Mouse (Mus musculus): ENCODE data around the gene Ercc2. TPM values are rescaled to one million over a fixed set of nuclear protein-coding genes. Genes with fewer than 3 reads are reported as not detected.
A peak's percentile ranks its signal among the peaks of the same experiment; 100 is the strongest.

Gene Ercc2
- polyA plus RNA-seq, 1 experiment from 2014 or later = 5.9 TPM

GRCm38 (mm10) chr7:19357381-19358375 lies 24.1 kb upstream of the Ercc2 start:
- peaks cover 40% of the 10 kb centered on the region for H3K4me1 ChIP-seq (ENCODE audit: control insufficient read depth, low read depth, low read length)
- H3K9ac ChIP-seq (ENCODE audit: low read depth, low read length) = no peak overlapping the region
- H3K27me3 ChIP-seq (ENCODE audit: control insufficient read depth, insufficient read depth, low read depth, low read length) = no peaks in the 10 kb centered on the region
- peak overlapping the region; percentile 100; the same call in 1 of the 2 replicates for H3K4me2 ChIP-seq (ENCODE audit: low read depth, low read length)
- no peak overlapping the region for H3K27ac ChIP-seq (ENCODE audit: low read length)
- H3K4me3 ChIP-seq (ENCODE audit: low read depth, low read length) = no peak overlapping the region
- WGBS (ENCODE audit: insufficient replicate concordance) = 81% methylated on average over 25 of the region's 25 CpGs
- ATAC-seq (ENCODE audit: low read depth) = no peak
- peaks cover 2% of the 10 kb centered on the region; the same call in 1 of the 2 replicates for H3K36me3 ChIP-seq (ENCODE audit: control insufficient read depth, insufficient read depth)
- no peaks in the 10 kb centered on the region for H3K9me3 ChIP-seq (replicated peaks; ENCODE audit: control insufficient read depth, low read length)

GRCm38 (mm10) chr7:19358634-19359033 lies 23.2 kb upstream of the Ercc2 start:
- H3K4me1 ChIP-seq (ENCODE audit: control insufficient read depth, low read depth, low read length) = peaks cover 40% of the 10 kb centered on the region
- peaks cover 2% of the 10 kb centered on the region; the same call in 1 of the 2 replicates for H3K36me3 ChIP-seq (ENCODE audit: control insufficient read depth, insufficient read depth)
- peak overlapping the region; percentile 77 for H3K4me3 ChIP-seq (ENCODE audit: low read depth, low read length)
- no peak overlapping the region for H3K27ac ChIP-seq (ENCODE audit: low read length)
- H3K9ac ChIP-seq (ENCODE audit: low read depth, low read length) = peak overlapping the region; percentile 72
- no peaks in the 10 kb centered on the region for H3K27me3 ChIP-seq (ENCODE audit: control insufficient read depth, insufficient read depth, low read depth, low read length)
- 9% methylated on average over 13 of the region's 13 CpGs for WGBS (ENCODE audit: insufficient replicate concordance)
- no peaks in the 10 kb centered on the region for H3K9me3 ChIP-seq (replicated peaks; ENCODE audit: control insufficient read depth, low read length)
- no peak for ATAC-seq (ENCODE audit: low read depth)
- peak overlapping the region; percentile 100 for H3K4me2 ChIP-seq (ENCODE audit: low read depth, low read length)

- peak within 1 kb of the TSS; percentile 77 for H3K4me3 ChIP-seq (ENCODE audit: low read depth, low read length)
- under 1% methylated on average over 31 of the region's 31 CpGs for WGBS (ENCODE audit: insufficient replicate concordance)
- peaks cover 42% of the 10 kb centered on the region for H3K4me1 ChIP-seq (ENCODE audit: control insufficient read depth, low read depth, low read length)
- peak within 1 kb of the TSS; percentile 70 for H3K27ac ChIP-seq (ENCODE audit: low read length)
- peaks cover 2% of the 10 kb centered on the region; the same call in 1 of the 2 replicates for H3K36me3 ChIP-seq (ENCODE audit: control insufficient read depth, insufficient read depth)
- peak within 1 kb of the TSS; percentile 100 for H3K4me2 ChIP-seq (ENCODE audit: low read depth, low read length)
- H3K9me3 ChIP-seq (replicated peaks; ENCODE audit: control insufficient read depth, low read length) = no peaks in the 10 kb centered on the region
- ATAC-seq (ENCODE audit: low read depth) = peak; percentile 63
- peak within 1 kb of the TSS; percentile 72 for H3K9ac ChIP-seq (ENCODE audit: low read depth, low read length)
- no peaks in the 10 kb centered on the region for H3K27me3 ChIP-seq (ENCODE audit: control insufficient read depth, insufficient read depth, low read depth, low read length)
Observed at GRCm38 (mm10) chr7:19359299-19359891, 22.4 kb upstream of the Ercc2 start, which contains the start of the genes Cd3eap and Ppp1r13l. Cd3eap (minus strand) TSS chr7:19359483. Ppp1r13l (plus strand) TSS chr7:19359749.

- peak overlapping the region; percentile 100 for H3K4me2 ChIP-seq (ENCODE audit: low read depth, low read length)
- peak overlapping the region; percentile 77 for H3K4me3 ChIP-seq (ENCODE audit: low read depth, low read length)
- peak overlapping the region; percentile 72 for H3K9ac ChIP-seq (ENCODE audit: low read depth, low read length)
- under 1% methylated on average over 45 of the region's 45 CpGs for WGBS (ENCODE audit: insufficient replicate concordance)
- peak overlapping the region; percentile 70 for H3K27ac ChIP-seq (ENCODE audit: low read length)
- peaks cover 2% of the 10 kb centered on the region; the same call in 1 of the 2 replicates for H3K36me3 ChIP-seq (ENCODE audit: control insufficient read depth, insufficient read depth)
- no peaks in the 10 kb centered on the region for H3K9me3 ChIP-seq (replicated peaks; ENCODE audit: control insufficient read depth, low read length)
- H3K4me1 ChIP-seq (ENCODE audit: control insufficient read depth, low read depth, low read length) = peaks cover 42% of the 10 kb centered on the region
- peak; percentile 62 for ATAC-seq (ENCODE audit: low read depth)
- no peaks in the 10 kb centered on the region for H3K27me3 ChIP-seq (ENCODE audit: control insufficient read depth, insufficient read depth, low read depth, low read length)
Observed at GRCm38 (mm10) chr7:19359892-19360641, 21.7 kb upstream of the Ercc2 start.

GRCm38 (mm10) chr7:19360944-19361343 lies 20.9 kb upstream of the Ercc2 start:
- WGBS (ENCODE audit: insufficient replicate concordance) = under 1% methylated on average over 27 of the region's 27 CpGs

GRCm38 (mm10) chr7:19361720-19362119 lies 20.1 kb upstream of the Ercc2 start:
- Histone ChIP-seq H3K27ac (ENCODE audit: low read length) (no peak overlapping the region), H3K9me3 (replicated peaks; ENCODE audit: control insufficient read depth, low read length) (no peaks in the 10 kb centered on the region), H3K9ac (ENCODE audit: low read depth, low read length) (peak overlapping the region; percentile 72), H3K36me3 (ENCODE audit: control insufficient read depth, insufficient read depth) (no peaks in the 10 kb centered on the region; the same call in 1 of the 2 replicates), H3K4me3 (ENCODE audit: low read depth, low read length) (peak overlapping the region; percentile 77), H3K27me3 (ENCODE audit: control insufficient read depth, insufficient read depth, low read depth, low read length) (no peaks in the 10 kb centered on the region), H3K4me1 (ENCODE audit: control insufficient read depth, low read depth, low read length) (peaks cover 42% of the 10 kb centered on the region), H3K4me2 (ENCODE audit: low read depth, low read length) (peak overlapping the region; percentile 100)
- WGBS (ENCODE audit: insufficient replicate concordance) = 9% methylated on average over 16 of the region's 16 CpGs
- ATAC-seq (ENCODE audit: low read depth) = no peak

More at GRCm38 (mm10) chr7:19360944-19361343, 20.9 kb upstream of the Ercc2 start:
- Histone ChIP-seq H3K4me2 (ENCODE audit: low read depth, low read length) (peak overlapping the region; percentile 100), H3K27ac (ENCODE audit: low read length) (peak overlapping the region; percentile 49; the same call in 1 of the 2 replicates), H3K36me3 (ENCODE audit: control insufficient read depth, insufficient read depth) (no peaks in the 10 kb centered on the region; the same call in 1 of the 2 replicates), H3K4me3 (ENCODE audit: low read depth, low read length) (peak overlapping the region; percentile 77), H3K4me1 (ENCODE audit: control insufficient read depth, low read depth, low read length) (peaks cover 42% of the 10 kb centered on the region), H3K9me3 (replicated peaks; ENCODE audit: control insufficient read depth, low read length) (no peaks in the 10 kb centered on the region), H3K27me3 (ENCODE audit: control insufficient read depth, insufficient read depth, low read depth, low read length) (no peaks in the 10 kb centered on the region), H3K9ac (ENCODE audit: low read depth, low read length) (peak overlapping the region; percentile 72)
- peak; percentile 85 for ATAC-seq (ENCODE audit: low read depth)

GRCm38 (mm10) chr7:19362276-19362675 lies 19.5 kb upstream of the Ercc2 start:
- 46% methylated on average over 4 of the region's 4 CpGs for WGBS (ENCODE audit: insufficient replicate concordance)
- Histone ChIP-seq H3K9ac (ENCODE audit: low read depth, low read length) (no peak overlapping the region), H3K27ac (ENCODE audit: low read length) (no peak overlapping the region), H3K4me2 (ENCODE audit: low read depth, low read length) (no peak overlapping the region), H3K4me1 (ENCODE audit: control insufficient read depth, low read depth, low read length) (peaks cover 42% of the 10 kb centered on the region), H3K27me3 (ENCODE audit: control insufficient read depth, insufficient read depth, low read depth, low read length) (no peaks in the 10 kb centered on the region), H3K9me3 (replicated peaks; ENCODE audit: control insufficient read depth, low read length) (no peaks in the 10 kb centered on the region), H3K4me3 (ENCODE audit: low read depth, low read length) (no peak overlapping the region), H3K36me3 (ENCODE audit: control insufficient read depth, insufficient read depth) (no peaks in the 10 kb centered on the region; the same call in 1 of the 2 replicates)
- no peak for ATAC-seq (ENCODE audit: low read depth)

GRCm38 (mm10) chr7:19363881-19364280 lies 17.9 kb upstream of the Ercc2 start:
- no peak overlapping the region for H3K27ac ChIP-seq (ENCODE audit: low read length)
- whole genome bisulfite sequencing (ENCODE audit: insufficient replicate concordance) = 3% methylated on average over 18 of the region's 18 CpGs
- H3K4me3 ChIP-seq (ENCODE audit: low read depth, low read length) = no peak overlapping the region
- no peak overlapping the region for H3K4me2 ChIP-seq (ENCODE audit: low read depth, low read length)
- H3K4me1 ChIP-seq (ENCODE audit: control insufficient read depth, low read depth, low read length) = peaks cover 31% of the 10 kb centered on the region
- no peak overlapping the region for H3K9ac ChIP-seq (ENCODE audit: low read depth, low read length)
- no peak for ATAC-seq (ENCODE audit: low read depth)
- no peaks in the 10 kb centered on the region for H3K36me3 ChIP-seq (ENCODE audit: control insufficient read depth, insufficient read depth)
- H3K9me3 ChIP-seq (replicated peaks; ENCODE audit: control insufficient read depth, low read length) = no peaks in the 10 kb centered on the region
- H3K27me3 ChIP-seq (ENCODE audit: control insufficient read depth, insufficient read depth, low read depth, low read length) = peaks cover 5% of the 10 kb centered on the region; the same call in 1 of the 2 replicates

All from liver, embryonic 16.5 days (tissue).